Mouse (Mus musculus) cerebellum, postnatal 4 days (tissue): ENCODE data around the gene E330009J07Rik.

Source experiments
- DNase-seq, 2 experiments: peaks; one replicate each; pipeline ENCODE4 v3.0.0; 2022; ENCODE audit warnings: low spot score in 2 of 2, mixed read lengths in 1 of 2

Gene E330009J07Rik

GRCm38 (mm10) chr6:40430251-40430650, 5.7 kb downstream of the E330009J07Rik start:
- DNase-seq = no peak

- no peak for DNase-seq
Measured at GRCm38 (mm10) chr6:40429521-40429931, 6.4 kb downstream of the E330009J07Rik start.

GRCm38 (mm10) chr6:40428696-40429095, 7.2 kb downstream of the E330009J07Rik start:
- no peak for DNase-seq

- no peak for DNase-seq
Measured at GRCm38 (mm10) chr6:40427441-40427840, 8.5 kb downstream of the E330009J07Rik start.

- DNase-seq = peak in 1 of 2 experiments; percentile 51
Measured at GRCm38 (mm10) chr6:40423774-40424173, 12.2 kb downstream of the E330009J07Rik start.

- DNase-seq = no peak
Measured at GRCm38 (mm10) chr6:40423013-40423412, 12.9 kb downstream of the E330009J07Rik start.

- DNase-seq = no peak
Measured at GRCm38 (mm10) chr6:40421099-40421498, 14.8 kb downstream of the E330009J07Rik start.

- no peak for DNase-seq
Measured at GRCm38 (mm10) chr6:40418386-40418785, 17.5 kb downstream of the E330009J07Rik start.

GRCm38 (mm10) chr6:40415799-40416198, 20.1 kb downstream of the E330009J07Rik start:
- no peak for DNase-seq

GRCm38 (mm10) chr6:40413565-40413964, 22.4 kb downstream of the E330009J07Rik start:
- DNase-seq = no peak

- no peak for DNase-seq
Measured at GRCm38 (mm10) chr6:40413046-40413445, 22.9 kb downstream of the E330009J07Rik start.

- no peak for DNase-seq
Measured at GRCm38 (mm10) chr6:40411085-40411484, 24.9 kb downstream of the E330009J07Rik start.

GRCm38 (mm10) chr6:40403640-40404285, 32.2 kb downstream of the E330009J07Rik start:
- no peak for DNase-seq

GRCm38 (mm10) chr6:40402031-40402430, 33.9 kb downstream of the E330009J07Rik start:
- no peak for DNase-seq

GRCm38 (mm10) chr6:40393213-40393612, 42.7 kb downstream of the E330009J07Rik start:
- peak; percentile 68 to 85 for DNase-seq

- DNase-seq = no peak
Measured at GRCm38 (mm10) chr6:40390975-40391374, 45.0 kb downstream of the E330009J07Rik start.

GRCm38 (mm10) chr6:40388660-40389059, 47.3 kb downstream of the E330009J07Rik start:
- no peak for DNase-seq

GRCm38 (mm10) chr6:40385682-40386081, 50.3 kb downstream of the E330009J07Rik start:
- no peak for DNase-seq

GRCm38 (mm10) chr6:40381908-40382307, 54.0 kb downstream of the E330009J07Rik start:
- DNase-seq = no peak

- no peak for DNase-seq
Measured at GRCm38 (mm10) chr6:40380181-40380580, 55.8 kb downstream of the E330009J07Rik start.

- no peak for DNase-seq
Measured at GRCm38 (mm10) chr6:40371031-40371430, 64.9 kb downstream of the E330009J07Rik start.

GRCm38 (mm10) chr6:40353360-40353759, 82.6 kb downstream of the E330009J07Rik start:
- DNase-seq = no peak
